Mouse (Mus musculus): ENCODE results near the gene Osbpl9.

Gene Osbpl9

DNA sequence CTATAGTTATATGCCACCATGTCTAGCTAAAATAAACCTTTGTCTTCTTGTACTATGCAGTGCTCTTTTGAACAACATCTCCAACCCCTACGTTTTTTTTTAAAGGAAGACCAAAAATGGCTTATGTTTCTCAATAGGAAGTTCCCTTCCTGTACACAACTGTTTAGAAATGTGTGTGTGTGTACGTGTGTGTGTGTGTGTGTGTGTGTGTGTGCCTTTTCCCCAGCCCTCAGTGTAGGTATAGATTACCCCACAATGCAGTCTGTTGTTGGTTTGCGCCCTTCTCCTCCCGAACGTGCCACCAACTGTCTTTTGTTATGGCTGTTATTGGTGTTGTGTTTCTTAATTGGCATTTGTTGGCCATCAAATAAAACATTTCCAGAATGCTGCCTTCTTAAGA, 5.5 kb upstream of the Osbpl9 start:
- DNase-seq (ENCODE audit: low spot score in 2 of 2) = no peak

- DNase-seq (ENCODE audit: low spot score in 2 of 2) = no peak
These were observed 2.3 kb upstream of the Osbpl9 start for GRCm38 (mm10) chr4:109204416-109204815.

- DNase-seq (ENCODE audit: low spot score in 2 of 2) = no peak
These were observed 1.9 kb upstream of the Osbpl9 start for GRCm38 (mm10) chr4:109203931-109204330.

DNA sequence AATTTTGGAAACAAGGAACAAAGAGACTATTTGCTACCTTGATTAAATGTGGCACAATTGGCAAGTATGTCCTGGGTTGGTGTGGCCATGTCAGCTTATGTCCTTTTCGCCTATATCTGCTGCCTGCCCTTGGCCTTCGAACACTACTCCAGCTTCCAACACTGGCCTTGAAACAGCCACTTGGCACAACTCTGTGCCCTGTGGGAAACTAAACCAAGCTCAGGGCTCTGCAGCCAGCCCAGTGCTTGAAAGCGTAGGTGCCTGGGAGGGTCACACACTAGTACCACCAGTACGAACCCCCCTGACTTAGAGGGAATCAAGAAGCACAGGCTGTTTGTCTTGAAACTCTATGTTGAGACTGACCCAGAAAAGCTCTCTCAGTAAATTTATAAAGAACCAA, 3.0 kb downstream of the Osbpl9 start:
- DNase-seq (ENCODE audit: low spot score in 2 of 2) = no peak

DNA sequence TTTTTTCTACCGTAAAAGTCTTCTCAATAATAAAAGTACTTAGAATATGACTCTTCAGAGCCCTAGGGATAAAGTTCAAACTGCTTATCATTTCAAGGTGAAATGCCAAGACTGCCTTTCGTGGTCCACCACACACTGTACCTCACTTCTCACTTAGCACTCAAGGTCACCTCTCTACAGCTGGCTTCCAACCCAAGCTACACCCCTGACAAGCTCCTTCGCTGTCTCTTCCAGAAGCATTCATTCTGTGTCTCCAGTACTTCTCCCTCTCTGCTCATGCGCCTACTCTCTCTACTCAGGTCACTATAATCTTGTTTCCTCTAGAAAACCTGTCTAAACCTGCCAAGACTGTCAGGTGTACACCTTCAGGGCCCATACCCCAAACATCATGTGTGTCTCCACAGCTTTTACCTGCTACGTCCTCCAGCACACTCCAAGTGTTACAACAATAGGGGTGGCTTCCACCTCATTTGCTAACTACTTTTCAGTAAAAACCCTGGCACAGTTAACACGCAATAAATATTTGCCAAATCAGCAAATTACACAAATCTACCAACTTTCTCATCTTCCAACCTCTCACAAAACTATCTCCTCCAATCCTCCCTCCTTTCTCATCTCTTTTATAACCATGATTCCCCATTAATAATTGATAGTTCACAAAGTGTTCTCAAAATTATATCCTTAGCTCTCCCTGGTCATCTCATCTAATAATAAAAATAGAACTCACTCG, 6.0 kb downstream of the Osbpl9 start:
- DNase-seq (ENCODE audit: low spot score in 2 of 2) = no peak

GRCm38 (mm10) chr4:109193886-109194285, 8.2 kb downstream of the Osbpl9 start:
- DNase-seq (ENCODE audit: low spot score in 2 of 2) = no peak

- DNase-seq (ENCODE audit: low spot score in 2 of 2) = no peak
These were observed 10.5 kb downstream of the Osbpl9 start for GRCm38 (mm10) chr4:109191598-109191997.

DNA sequence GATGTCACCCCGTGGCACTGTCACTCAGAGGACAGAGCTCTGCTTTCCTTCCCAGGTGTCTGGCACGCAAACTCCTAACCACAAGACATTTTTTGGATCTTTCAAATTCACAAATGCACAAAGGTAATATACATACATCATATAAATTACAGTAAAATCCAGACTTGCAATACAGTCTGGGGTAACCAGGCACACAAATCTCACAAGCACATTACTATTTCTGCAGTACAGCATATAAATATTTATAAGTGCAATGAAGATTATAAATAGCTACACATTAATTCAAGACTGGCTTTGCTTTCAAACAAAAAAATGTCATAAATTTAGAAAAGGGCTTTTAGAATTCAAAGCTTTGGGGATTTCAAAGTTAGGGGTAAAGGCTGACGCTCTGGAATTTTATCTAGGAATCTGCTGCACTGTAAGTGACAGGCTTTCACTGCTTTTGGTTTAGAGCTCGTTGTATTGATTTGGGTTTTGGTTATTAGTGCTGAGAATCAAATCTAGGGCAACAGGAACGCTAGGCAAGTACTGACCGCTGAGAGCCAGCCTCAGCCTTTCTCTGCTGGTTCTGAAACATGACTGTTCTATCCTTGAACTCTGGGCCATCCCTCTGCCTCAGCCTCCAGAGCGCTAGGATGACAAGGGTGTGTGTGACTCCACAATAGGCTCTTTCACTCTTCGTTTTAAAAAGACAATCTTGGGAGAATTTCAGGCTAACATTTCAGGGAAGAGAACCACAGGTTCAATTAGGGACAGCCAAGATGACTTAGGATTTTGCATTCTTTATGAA, 16.3 kb downstream of the Osbpl9 start:
- DNase-seq (ENCODE audit: low spot score in 2 of 2) = no peak

- DNase-seq (ENCODE audit: low spot score in 2 of 2) = no peak
These were observed 26.4 kb downstream of the Osbpl9 start for GRCm38 (mm10) chr4:109175677-109176076.

- peak in 1 of 2 experiments; percentile 35 for DNase-seq (ENCODE audit: low spot score in 2 of 2)
These were observed 28.2 kb downstream of the Osbpl9 start for GRCm38 (mm10) chr4:109173775-109174440.

GRCm38 (mm10) chr4:109173369-109173768, 28.7 kb downstream of the Osbpl9 start:
- no peak for DNase-seq (ENCODE audit: low spot score in 2 of 2)

DNA sequence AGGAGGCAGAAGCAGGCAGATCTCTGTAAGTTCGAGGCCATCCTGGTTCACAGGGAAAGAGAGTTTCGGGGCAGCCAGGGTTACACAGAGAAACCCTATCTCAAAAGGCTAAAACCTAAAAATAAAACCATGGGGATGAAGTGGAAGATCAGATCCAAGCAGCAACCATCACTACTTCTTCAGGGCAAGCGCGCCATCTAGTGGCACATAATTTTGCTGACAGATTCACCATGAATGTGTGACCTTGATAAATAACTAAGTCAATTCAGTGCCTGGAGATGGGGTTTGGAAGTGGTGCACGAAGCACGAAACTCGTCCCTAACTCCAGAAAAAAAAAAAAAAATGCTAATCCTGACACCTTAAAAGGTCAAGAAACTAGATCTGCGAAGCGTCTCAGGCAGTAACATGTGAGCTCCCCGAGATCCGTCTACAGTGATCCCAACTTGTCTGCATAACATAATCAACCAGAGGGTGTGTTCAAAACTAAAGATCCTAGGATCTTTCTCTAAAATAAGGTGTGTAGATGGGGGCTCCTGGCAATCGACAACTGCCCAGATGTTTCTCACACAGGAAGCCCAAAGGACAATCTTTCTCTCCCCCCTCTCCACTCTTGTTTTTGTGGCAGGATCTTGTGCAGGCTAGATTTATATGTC, 36.4 kb downstream of the Osbpl9 start:
- DNase-seq (ENCODE audit: low spot score in 2 of 2) = peak; percentile 85 to 87

DNA sequence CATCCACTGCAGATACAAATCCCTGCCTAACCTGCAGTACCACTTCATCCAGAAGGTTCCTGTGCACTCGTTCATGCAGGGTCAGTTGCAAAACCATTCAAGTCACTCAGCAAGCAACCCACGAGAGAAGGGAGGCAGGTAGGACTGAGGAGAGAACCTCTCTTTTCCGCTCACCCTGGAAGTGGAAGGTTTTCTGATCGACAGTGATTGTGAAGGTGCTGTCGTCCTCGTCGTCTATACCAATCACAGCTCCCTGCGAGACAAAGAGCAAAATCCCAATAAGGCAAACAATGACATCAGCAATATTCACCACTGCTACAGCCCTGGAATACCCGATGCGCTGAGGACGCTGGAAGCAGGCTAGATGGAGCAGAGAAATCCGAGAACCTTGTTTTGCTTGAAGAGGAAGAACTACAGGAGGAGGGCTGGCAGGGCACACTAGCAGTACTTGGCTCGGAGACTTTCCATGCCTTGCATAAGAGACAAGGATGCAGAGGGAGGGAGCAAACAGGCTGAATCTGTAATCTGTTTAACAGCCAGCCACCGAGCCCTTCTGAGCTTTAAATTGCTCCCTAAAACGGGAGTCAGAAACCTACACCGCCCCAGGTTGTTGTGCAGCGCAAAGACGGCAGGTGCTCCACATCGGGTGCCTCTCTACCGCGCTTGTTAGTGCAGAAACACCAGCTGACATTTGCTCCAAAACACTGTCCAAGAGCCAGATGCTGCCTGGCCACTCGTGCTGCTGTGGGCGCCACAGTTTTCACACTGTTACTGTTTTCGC, 45.4 kb downstream of the Osbpl9 start:
- DNase-seq (ENCODE audit: low spot score in 2 of 2) = peak; percentile 39 to 48

- no peak for DNase-seq (ENCODE audit: low spot score in 2 of 2)
These were observed 46.0 kb downstream of the Osbpl9 start for GRCm38 (mm10) chr4:109156073-109156472.

- no peak for DNase-seq (ENCODE audit: low spot score in 2 of 2)
These were observed 51.9 kb downstream of the Osbpl9 start for GRCm38 (mm10) chr4:109150214-109150613.

- no peak for DNase-seq (ENCODE audit: low spot score in 2 of 2)
These were observed 52.7 kb downstream of the Osbpl9 start for GRCm38 (mm10) chr4:109149411-109149810.

DNA sequence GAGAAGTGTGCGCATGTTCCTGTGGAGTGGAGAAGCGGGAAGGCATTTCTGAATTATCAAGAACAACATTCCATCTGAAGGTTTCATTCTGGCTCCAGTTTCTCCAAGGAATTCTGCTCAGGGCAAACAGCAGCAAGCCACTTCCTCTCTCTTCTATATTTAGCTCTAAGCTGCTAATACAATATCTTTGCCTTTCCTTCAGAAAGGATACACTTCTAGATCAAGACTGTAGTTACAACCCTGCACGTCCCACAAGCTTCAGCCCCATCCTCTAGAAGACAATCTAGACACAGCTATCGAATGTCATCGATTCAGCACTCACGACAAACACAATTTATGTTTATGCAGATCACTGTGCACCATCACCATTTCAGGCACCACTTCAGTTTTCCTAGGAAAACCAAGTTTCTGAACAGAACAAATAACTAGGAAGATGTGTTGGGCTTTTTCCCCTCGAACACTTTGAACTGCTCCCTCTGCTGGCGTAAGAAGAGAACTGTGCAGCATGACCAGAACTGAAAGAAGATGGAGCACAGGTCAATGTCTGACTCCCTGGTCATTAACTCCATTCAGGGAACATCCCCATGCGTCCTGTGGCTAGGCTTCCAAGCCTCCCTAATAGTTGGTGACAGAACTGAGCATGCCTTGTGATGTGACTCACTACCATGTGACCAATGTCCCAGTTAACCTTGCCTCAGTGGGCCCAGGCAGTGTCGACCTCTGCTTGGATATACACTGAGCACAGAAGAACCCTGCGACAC, 54.6 kb downstream of the Osbpl9 start:
- peak in 1 of 2 experiments; percentile 53 for DNase-seq (ENCODE audit: low spot score in 2 of 2)

DNA sequence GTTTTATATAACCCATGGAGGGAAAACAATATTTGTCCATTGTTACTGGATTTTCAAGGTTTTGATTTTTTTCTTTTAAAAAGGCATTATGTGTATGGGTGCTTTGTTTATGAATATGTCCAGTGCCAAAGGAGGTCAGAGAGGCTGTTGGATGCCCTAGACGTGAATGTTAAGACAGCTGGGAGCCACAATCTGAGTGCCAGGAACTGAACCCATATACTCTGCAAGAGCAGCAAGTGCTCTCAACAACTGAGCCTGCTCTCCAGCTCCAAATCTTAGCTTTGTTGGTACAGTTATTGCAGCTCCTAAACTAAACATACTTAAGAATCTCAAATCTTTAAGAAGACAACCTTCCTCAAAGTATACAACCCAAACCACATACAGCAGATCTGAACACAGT, 59.0 kb downstream of the Osbpl9 start:
- DNase-seq (ENCODE audit: low spot score in 2 of 2) = no peak

DNA sequence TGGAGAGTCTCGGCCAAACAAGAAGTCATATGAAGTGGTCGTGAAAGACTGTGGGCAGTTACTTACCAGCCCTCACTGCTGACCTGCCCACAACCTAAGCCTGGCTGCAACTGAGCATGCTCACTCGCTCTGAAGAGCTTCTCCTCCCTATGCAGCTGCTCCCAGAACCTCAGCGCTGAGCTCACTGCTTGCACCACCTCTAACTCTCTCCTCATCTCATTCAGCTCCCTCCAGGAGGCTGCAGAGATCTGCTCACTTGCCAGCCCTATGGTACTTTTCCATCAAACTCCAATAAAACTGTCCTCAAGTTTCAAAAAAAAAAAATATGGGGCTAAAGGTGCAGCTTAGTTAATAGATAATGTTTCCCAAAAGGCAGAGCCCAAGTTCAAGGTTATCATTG, 63.5 kb downstream of the Osbpl9 start:
- no peak for DNase-seq (ENCODE audit: low spot score in 2 of 2)

DNA sequence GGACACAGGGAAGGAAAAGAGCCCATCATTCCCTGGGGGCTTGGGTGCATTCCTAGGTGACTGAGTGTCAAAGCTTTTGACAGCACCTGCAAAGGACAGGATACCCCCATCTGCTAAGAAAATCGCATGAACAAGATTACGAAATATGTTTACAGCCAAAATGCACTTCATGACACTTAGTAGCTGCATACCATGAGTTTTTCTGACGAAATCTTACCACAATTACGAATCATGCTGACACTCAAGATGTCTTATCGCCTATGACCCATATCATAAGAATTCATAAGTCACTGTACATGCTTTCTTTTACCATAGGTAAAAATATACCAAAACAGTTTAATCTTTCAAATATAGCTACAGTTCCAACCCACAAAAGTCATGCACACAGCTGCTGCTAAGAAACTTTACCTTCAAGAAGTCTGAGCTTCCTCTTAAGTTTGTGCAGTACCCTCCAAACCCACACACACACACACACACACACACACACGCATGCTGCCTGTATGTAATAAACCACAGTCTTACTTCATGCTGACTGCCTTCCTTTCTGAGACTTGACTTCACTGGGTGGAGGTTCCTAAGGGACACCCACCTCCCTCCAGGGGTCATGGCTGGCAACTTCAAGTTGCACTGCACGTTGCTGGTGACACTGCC, 65.5 kb downstream of the Osbpl9 start:
- DNase-seq (ENCODE audit: low spot score in 2 of 2) = no peak

Measured in right cerebral cortex, postnatal 10 days (tissue).